Mouse (Mus musculus) hindbrain, embryonic 13.5 days (tissue): ENCODE measurements at regions not wholly inside any gene's neighbourhood (a gene's known extent, or its start where the extent isn't known, plus 50 kb on each side); places are given as distances from the start of the nearest gene placed in this dataset.

Experiments used
- ATAC-seq: fragments of 200-750 bp; cut with Nextera tagmentation; 2 replicates; pipeline ENCODE4 v1.8.0; 2017; ENCODE audit warnings: moderate TSS enrichment; ENCODE audit not compliant: low FRiP score
- H3K27ac ChIP-seq: fragments of 300-500 bp; sonication (generic); 2 replicates; pipeline ENCODE4 v1.5.1; 2015; ENCODE audit warnings: inconsistent platforms, mild to moderate bottlenecking, moderate library complexity
- H3K27me3 ChIP-seq: fragments of 300-500 bp; sonication (generic); 2 replicates; pipeline ENCODE4 v1.6.1; 2015; ENCODE audit warnings: mild to moderate bottlenecking, inconsistent platforms
- H3K36me3 ChIP-seq: fragments of 300-500 bp; sonication (generic); 2 replicates; pipeline ENCODE4 v1.6.1; 2015; ENCODE audit warnings: mild to moderate bottlenecking, inconsistent platforms
- H3K4me1 ChIP-seq: fragments of 300-500 bp; sonication (generic); replicated peaks from 2 replicates; pipeline ENCODE4 v1.6.1; 2015; ENCODE audit warnings: inconsistent platforms
- H3K4me2 ChIP-seq: fragments of 300-500 bp; sonication (generic); 2 replicates; pipeline ENCODE4 v1.6.1; 2015; ENCODE audit warnings: inconsistent platforms, mild to moderate bottlenecking, moderate library complexity
- H3K4me3 ChIP-seq: fragments of 300-500 bp; sonication (generic); 2 replicates; pipeline ENCODE4 v1.5.1; 2015; ENCODE audit warnings: mild to moderate bottlenecking, inconsistent platforms
- H3K9ac ChIP-seq: fragments of 300-500 bp; sonication (generic); 2 replicates; pipeline ENCODE4 v1.6.1; 2015; ENCODE audit warnings: mild to moderate bottlenecking, inconsistent platforms
- H3K9me3 ChIP-seq: fragments of 300-500 bp; sonication (generic); 2 replicates; pipeline ENCODE4 v1.6.1; 2016; ENCODE audit warnings: inconsistent platforms
- WGBS: fragments of 180-500 bp; shearing (Covaris S2); methylation state at CpG from one replicate; pipeline ENCODE4 v1.1.7; 2015; 5-methylcytosine and 5-hydroxymethylcytosine counted together

DNA sequence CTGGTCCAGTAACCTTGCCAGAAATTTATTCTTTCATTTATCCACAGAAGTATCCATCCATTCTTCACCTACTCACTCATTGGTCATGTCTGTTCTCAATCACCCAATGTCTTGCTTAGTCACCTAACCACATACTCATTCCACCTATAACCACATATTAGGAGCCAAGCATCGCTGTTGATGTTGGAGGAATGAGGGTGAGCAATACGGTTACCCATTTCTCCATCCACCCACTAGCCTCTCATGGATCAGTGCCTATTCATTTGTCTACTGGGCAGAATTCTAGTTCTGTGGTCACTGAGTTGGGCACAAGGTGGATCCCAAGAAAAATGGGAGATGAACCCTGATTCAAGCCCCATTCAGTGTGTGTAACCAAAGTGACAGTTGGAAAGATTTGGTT lies 375.6 kb upstream of the Maf start:
- H3K9ac ChIP-seq, result no peak overlapping the region
- no peaks in the 10 kb centered on the region for H3K4me1 ChIP-seq
- H3K9me3 ChIP-seq, result no peaks in the 10 kb centered on the region
- H3K27ac ChIP-seq, result no peak overlapping the region
- WGBS, result 96% methylated on average over 2 of the region's 2 CpGs
- ATAC-seq, result no peak
- H3K36me3 ChIP-seq, result no peaks in the 10 kb centered on the region
- no peak overlapping the region for H3K4me2 ChIP-seq
- H3K27me3 ChIP-seq, result no peaks in the 10 kb centered on the region
- H3K4me3 ChIP-seq, result no peak overlapping the region

DNA sequence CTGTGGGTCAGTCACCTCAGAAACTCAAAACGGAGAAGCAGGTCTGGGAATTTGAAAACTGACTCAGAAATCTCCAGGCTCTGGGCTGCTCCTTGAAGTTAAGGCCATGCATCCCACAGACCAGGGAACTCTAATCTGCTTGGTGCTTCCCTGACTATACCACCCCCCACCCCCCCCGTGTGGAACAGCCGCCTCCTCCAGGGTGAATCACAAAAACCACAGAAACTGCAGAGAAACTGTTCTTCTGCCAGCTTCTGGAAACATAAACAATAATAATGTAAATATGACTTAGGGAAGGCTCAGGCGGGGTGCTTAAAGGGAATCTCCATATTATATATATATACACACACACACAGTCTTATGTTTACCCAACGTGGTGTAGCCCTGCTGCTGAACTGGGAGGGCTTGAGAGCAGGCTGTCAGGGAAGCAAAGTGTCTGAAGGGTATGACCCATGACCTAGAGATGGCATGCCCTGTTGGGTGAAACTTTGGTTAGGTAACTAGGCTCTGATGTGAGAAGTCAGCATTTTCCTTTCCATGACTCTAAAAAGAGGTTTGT lies 371.3 kb upstream of the Maf start:
- no peaks in the 10 kb centered on the region for H3K9me3 ChIP-seq
- H3K4me1 ChIP-seq, result no peaks in the 10 kb centered on the region
- no peak for ATAC-seq
- no peak overlapping the region for H3K27ac ChIP-seq
- H3K9ac ChIP-seq, result no peak overlapping the region
- 71% methylated on average over 5 of the region's 5 CpGs for WGBS
- no peaks in the 10 kb centered on the region for H3K36me3 ChIP-seq
- no peaks in the 10 kb centered on the region for H3K27me3 ChIP-seq
- no peak overlapping the region for H3K4me2 ChIP-seq
- H3K4me3 ChIP-seq, result no peak overlapping the region

DNA sequence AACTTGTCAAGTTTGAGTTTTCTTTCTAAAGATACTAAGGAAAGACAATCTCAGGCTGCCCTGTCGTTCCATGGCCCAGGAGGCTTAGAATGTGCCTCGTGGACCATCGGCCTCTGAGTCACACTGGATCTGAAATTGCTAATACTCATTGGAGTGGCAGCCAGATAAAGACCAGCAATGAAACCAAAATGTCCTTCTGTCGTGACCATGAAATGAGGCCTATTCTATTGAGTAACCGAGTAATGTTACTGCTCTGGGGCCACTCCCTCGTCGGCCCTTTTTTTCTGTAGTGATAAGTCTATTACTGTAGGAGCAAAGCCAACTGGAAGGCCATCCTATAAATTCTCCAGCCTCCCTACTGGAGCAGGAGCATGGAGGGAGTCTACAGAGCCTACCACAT lies 363.9 kb upstream of the Maf start:
- H3K36me3 ChIP-seq, result no peaks in the 10 kb centered on the region
- no peak overlapping the region for H3K9ac ChIP-seq
- no peaks in the 10 kb centered on the region for H3K9me3 ChIP-seq
- no peak for ATAC-seq
- H3K4me1 ChIP-seq, result no peaks in the 10 kb centered on the region
- WGBS, result 92% methylated on average over 7 of the region's 7 CpGs
- no peak overlapping the region for H3K4me3 ChIP-seq
- no peaks in the 10 kb centered on the region for H3K27me3 ChIP-seq
- no peak overlapping the region for H3K4me2 ChIP-seq
- H3K27ac ChIP-seq, result no peak overlapping the region

DNA sequence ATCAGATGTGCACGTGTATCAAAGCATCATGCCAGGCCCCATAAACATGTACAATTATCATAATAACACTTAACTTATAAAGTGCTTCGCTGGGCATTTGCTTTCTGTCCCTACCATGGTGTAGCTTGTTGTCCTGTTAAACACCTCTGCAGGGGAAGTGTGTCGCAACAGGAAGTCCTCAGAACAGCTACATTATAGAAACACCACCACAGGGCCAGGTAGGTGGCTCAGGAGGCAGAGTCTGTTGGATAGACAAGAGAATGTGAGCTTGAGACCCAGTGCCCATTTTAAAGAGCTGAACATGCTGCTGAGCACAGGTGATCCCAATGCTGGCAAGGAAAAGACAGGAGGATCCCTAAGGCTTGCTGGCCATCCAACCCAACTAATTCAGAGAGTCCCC lies 361.9 kb upstream of the Maf start:
- Histone ChIP-seq H3K4me1 (no peaks in the 10 kb centered on the region), H3K9ac (no peak overlapping the region), H3K4me3 (no peak overlapping the region), H3K36me3 (no peaks in the 10 kb centered on the region), H3K27me3 (no peaks in the 10 kb centered on the region), H3K9me3 (no peaks in the 10 kb centered on the region), H3K27ac (no peak overlapping the region), H3K4me2 (no peak overlapping the region)
- no peak for ATAC-seq
- WGBS, result 92% methylated on average over 3 of the region's 3 CpGs

DNA sequence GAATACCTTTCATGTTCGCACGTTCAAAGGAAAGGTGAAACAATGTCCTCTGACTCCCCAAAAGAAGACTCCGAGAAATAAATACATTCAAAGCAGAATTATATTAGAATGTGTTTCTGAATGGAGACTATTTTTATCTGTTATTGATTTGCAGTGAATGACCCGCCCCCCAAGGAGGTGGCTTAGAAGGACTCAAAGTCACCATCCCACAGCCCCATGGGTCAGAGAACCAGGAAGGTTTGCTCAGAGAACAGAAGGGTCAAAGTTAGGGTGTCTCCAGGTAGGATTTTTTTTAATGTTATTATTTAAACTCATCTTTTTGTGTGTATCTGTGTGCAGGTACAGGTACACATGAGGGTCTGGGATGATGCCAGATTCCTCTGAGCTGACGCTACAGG lies 360.4 kb upstream of the Maf start:
- Histone ChIP-seq H3K9ac (no peak overlapping the region), H3K27ac (no peak overlapping the region), H3K27me3 (0 out of 2 replicates have a peak, but pooled peaks cover 4% of the 10 kb centered on the region), H3K4me3 (no peak overlapping the region), H3K4me1 (no peaks in the 10 kb centered on the region), H3K36me3 (no peaks in the 10 kb centered on the region), H3K9me3 (no peaks in the 10 kb centered on the region), H3K4me2 (no peak overlapping the region)
- ATAC-seq, result no peak
- 91% methylated on average over 5 of the region's 5 CpGs for WGBS

DNA sequence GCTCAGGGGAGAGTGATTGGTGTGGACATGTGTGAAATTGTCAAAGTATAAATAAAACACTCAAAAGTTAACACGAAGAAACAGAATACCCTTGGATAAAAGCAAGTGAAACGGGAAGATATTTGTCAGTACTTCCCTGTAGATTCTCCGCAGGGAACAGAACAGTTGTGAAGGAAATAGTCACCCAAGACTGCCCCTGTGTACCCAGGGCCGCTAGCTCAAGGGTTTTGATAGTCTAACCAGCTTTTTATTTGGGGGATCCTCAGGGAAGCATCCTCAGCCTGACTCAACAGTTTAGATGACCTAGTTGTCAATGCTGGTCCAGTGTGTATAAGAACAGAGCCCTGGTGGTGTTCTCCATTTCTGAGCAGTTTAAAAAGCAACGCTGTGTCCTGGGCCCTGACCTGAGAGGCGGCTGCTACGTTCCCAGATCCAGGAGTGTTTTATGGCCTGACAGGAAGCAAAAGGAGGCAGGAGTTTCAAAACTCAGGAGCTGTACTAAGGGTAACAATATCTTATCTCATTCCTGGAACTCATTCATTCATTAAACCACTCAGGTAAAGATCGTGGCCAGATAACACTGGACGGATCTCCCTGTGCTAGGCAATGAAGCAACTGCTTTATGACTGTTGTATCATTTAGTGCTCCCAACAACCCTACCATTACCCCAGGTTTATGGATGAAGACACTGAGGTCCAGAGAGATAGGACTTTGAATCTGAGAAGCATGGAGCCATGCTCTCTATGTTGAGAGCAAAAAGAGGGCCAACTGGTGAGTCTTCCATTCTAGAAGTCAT lies 359.8 kb upstream of the Maf start:
- no peak overlapping the region for H3K27ac ChIP-seq
- 88% methylated on average over 9 of the region's 9 CpGs for WGBS
- H3K27me3 ChIP-seq, result peaks cover 6% of the 10 kb centered on the region; the same call in 1 of the 2 replicates
- H3K36me3 ChIP-seq, result no peaks in the 10 kb centered on the region
- no peaks in the 10 kb centered on the region for H3K9me3 ChIP-seq
- no peaks in the 10 kb centered on the region for H3K4me1 ChIP-seq
- no peak for ATAC-seq
- H3K4me2 ChIP-seq, result no peak overlapping the region
- H3K4me3 ChIP-seq, result no peak overlapping the region
- no peak overlapping the region for H3K9ac ChIP-seq

DNA sequence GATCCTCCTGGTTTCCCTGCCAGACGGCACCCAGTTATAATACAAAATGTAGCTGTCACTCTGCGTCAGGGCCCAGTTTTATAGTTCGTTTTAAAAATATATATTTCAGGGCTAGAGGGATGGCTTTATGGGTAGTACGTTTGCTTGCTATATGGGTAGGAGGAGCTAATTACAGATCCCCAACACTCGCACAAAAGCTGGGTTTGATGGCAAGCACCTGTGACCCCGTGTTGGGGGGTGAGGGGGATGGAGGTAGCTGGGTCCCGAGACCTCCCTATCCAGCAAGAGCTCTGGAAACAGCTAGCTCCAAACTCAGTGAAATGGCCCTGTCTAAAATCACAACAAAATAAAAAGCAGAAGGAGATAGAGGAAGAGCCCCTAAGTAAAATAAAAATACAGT lies 358.3 kb upstream of the Maf start:
- 87% methylated on average over 7 of the region's 7 CpGs for WGBS
- H3K4me1 ChIP-seq, result no peaks in the 10 kb centered on the region
- no peak overlapping the region for H3K9ac ChIP-seq
- no peaks in the 10 kb centered on the region for H3K9me3 ChIP-seq
- peaks cover 9% of the 10 kb centered on the region; the same call in 1 of the 2 replicates for H3K27me3 ChIP-seq
- H3K36me3 ChIP-seq, result no peaks in the 10 kb centered on the region
- H3K4me2 ChIP-seq, result no peak overlapping the region
- H3K4me3 ChIP-seq, result no peak overlapping the region
- no peak overlapping the region for H3K27ac ChIP-seq
- ATAC-seq, result no peak

DNA sequence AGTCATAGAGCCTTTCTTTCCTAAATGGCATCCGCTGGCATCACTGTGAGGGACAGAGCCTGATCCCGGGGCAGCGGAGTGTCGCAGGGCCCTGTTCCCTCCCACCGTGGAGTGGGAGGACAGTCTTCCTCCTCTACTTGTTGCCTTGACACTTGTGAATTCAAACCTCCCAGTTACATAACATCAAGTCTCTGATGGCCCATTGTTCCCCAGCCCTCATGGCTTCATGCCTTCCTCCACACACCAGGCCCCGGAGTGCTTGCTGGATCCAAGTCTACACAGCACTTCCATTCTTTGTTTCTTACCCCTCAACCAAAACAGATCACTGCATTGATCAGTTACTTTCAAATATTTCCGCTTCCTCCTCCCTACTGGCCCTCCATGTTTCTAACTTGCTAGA lies 357.7 kb upstream of the Maf start:
- Histone ChIP-seq H3K4me2 (no peak overlapping the region), H3K4me3 (no peak overlapping the region), H3K4me1 (no peaks in the 10 kb centered on the region), H3K27me3 (peaks cover 10% of the 10 kb centered on the region), H3K9me3 (no peaks in the 10 kb centered on the region), H3K27ac (no peak overlapping the region), H3K9ac (no peak overlapping the region), H3K36me3 (no peaks in the 10 kb centered on the region)
- ATAC-seq, result no peak
- WGBS, result 79% methylated on average over 7 of the region's 7 CpGs

DNA sequence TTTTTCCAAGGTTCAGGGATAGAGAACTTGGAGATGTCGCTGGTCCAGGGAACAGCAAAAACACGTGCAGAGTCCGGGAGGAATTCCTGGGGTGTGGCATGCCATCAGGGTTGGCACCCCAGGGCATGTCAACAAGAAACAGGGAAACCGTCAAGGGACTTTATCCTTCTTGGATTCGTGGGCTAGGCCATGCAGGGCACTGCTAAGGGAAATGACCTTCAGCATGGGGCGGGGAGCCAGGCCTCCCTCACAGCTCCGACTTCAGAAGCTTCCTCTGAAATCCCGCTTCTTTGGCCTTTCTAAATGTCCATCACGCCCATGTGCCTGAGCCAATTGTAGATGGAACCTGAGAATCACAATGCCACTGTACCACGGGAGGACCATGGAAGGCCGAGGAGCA lies 357.0 kb upstream of the Maf start:
- Histone ChIP-seq H3K9ac (no peak overlapping the region), H3K27ac (no peak overlapping the region), H3K4me1 (no peaks in the 10 kb centered on the region), H3K9me3 (no peaks in the 10 kb centered on the region), H3K27me3 (peaks cover 18% of the 10 kb centered on the region), H3K36me3 (no peaks in the 10 kb centered on the region), H3K4me2 (no peak overlapping the region), H3K4me3 (no peak overlapping the region)
- WGBS, result 89% methylated on average over 11 of the region's 11 CpGs
- ATAC-seq, result no peak

DNA sequence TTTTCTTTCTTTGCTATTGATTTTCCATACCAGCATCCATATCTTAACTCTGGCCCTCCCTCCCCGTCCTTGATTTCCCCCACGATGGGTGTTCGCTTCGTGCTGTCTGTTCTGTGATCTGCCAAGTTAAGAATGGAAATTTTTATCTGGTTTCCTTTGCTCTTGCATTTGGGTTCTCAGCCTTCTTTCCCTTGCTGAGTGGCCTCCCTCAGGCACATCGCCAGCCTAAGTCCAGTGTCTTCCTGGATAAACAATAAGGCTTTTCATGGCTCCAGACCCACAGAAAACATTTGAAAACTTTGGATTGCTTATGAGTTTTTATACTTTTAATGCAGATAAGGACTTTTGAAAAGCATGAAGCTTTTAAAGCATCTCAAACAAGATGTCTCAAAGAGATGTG lies 355.9 kb upstream of the Maf start:
- H3K27me3 ChIP-seq, result peaks cover 24% of the 10 kb centered on the region
- H3K4me3 ChIP-seq, result no peak overlapping the region
- H3K9me3 ChIP-seq, result no peaks in the 10 kb centered on the region
- no peak for ATAC-seq
- no peak overlapping the region for H3K4me2 ChIP-seq
- H3K27ac ChIP-seq, result no peak overlapping the region
- H3K4me1 ChIP-seq, result no peaks in the 10 kb centered on the region
- WGBS, result 89% methylated on average over 5 of the region's 5 CpGs
- no peaks in the 10 kb centered on the region for H3K36me3 ChIP-seq
- H3K9ac ChIP-seq, result no peak overlapping the region

DNA sequence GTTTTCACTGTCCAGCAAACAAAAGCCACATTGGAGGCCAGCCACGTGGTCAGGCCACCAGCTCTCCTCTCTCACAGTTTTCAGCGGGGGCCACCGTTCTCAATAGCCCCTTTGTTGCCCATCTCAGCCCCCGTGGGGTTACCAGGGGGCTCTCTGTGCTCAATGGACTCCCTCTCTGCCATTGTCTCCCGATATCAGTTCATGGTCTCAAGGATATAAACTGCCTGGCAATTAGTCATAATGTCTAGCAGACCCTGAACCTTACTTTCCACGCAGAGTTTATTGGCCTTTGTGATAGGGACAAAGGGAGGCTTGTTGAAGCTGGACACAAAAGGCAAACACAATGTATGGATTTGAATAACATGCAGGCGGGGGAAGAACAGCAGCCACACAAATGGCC lies 345.9 kb upstream of the Maf start:
- H3K4me3 ChIP-seq, result no peak overlapping the region
- H3K27ac ChIP-seq, result no peak overlapping the region
- H3K9ac ChIP-seq, result no peak overlapping the region
- no peaks in the 10 kb centered on the region for H3K9me3 ChIP-seq
- WGBS, result 9% methylated on average over 7 of the region's 7 CpGs
- no peaks in the 10 kb centered on the region for H3K36me3 ChIP-seq
- H3K4me1 ChIP-seq, result peaks cover 12% of the 10 kb centered on the region
- H3K4me2 ChIP-seq, result no peak overlapping the region
- ATAC-seq, result 0 out of 2 replicates have a peak, but pooled peaks have one; percentile 59
- peaks cover 89% of the 10 kb centered on the region for H3K27me3 ChIP-seq

DNA sequence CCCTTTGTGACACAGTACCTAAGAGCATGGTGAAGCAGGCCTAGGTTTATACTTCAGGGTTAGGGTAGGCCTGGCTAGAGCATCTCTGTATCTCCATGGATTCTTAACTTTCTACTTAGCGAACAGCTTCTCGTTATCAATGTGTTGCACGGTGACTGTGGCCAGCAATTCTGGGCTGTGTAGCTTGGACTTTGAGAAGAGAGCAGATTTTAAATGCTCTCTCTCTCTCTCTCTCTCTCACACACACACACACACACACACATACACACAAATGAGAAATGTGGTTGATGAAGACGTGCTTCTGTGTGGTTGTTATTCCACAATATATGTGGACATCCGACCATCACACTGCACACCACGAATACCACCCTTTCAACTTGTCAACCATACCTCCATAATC lies 345.4 kb upstream of the Maf start:
- H3K4me1 ChIP-seq, result peaks cover 12% of the 10 kb centered on the region
- H3K27ac ChIP-seq, result no peak overlapping the region
- no peak overlapping the region for H3K4me2 ChIP-seq
- H3K9me3 ChIP-seq, result no peaks in the 10 kb centered on the region
- no peaks in the 10 kb centered on the region for H3K36me3 ChIP-seq
- no peak overlapping the region for H3K9ac ChIP-seq
- no peak for ATAC-seq
- 40% methylated on average over 6 of the region's 6 CpGs for WGBS
- peaks cover 87% of the 10 kb centered on the region for H3K27me3 ChIP-seq
- H3K4me3 ChIP-seq, result no peak overlapping the region

DNA sequence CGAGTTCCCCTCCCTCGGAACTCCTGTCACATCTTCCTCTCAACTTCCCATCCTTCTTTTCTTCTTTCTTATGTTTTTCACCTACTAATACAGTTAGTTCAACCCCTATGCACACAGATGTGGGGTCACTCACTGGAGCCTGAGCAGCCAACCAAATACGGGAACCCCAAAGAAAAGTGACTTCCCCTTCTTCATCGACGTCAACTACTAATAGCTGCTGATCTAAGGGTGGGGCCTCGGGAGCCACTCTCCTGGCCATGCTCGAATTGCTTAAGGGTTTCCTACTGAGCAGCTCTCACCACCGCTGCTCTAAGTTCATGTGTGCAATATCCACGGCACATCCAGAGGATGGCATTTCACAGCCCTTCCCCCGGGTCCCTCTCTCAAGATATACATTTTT lies 340.9 kb upstream of the Maf start:
- WGBS, result 89% methylated on average over 10 of the region's 10 CpGs
- no peak overlapping the region for H3K4me2 ChIP-seq
- H3K9me3 ChIP-seq, result no peaks in the 10 kb centered on the region
- peaks cover 76% of the 10 kb centered on the region for H3K27me3 ChIP-seq
- no peak overlapping the region for H3K4me3 ChIP-seq
- no peak overlapping the region for H3K9ac ChIP-seq
- H3K36me3 ChIP-seq, result no peaks in the 10 kb centered on the region
- ATAC-seq, result no peak
- H3K27ac ChIP-seq, result no peak overlapping the region
- H3K4me1 ChIP-seq, result peaks cover 3% of the 10 kb centered on the region
